Comparison of ENCODE assay signal across 18 mouse cellular contexts in the genomic region with DNA sequence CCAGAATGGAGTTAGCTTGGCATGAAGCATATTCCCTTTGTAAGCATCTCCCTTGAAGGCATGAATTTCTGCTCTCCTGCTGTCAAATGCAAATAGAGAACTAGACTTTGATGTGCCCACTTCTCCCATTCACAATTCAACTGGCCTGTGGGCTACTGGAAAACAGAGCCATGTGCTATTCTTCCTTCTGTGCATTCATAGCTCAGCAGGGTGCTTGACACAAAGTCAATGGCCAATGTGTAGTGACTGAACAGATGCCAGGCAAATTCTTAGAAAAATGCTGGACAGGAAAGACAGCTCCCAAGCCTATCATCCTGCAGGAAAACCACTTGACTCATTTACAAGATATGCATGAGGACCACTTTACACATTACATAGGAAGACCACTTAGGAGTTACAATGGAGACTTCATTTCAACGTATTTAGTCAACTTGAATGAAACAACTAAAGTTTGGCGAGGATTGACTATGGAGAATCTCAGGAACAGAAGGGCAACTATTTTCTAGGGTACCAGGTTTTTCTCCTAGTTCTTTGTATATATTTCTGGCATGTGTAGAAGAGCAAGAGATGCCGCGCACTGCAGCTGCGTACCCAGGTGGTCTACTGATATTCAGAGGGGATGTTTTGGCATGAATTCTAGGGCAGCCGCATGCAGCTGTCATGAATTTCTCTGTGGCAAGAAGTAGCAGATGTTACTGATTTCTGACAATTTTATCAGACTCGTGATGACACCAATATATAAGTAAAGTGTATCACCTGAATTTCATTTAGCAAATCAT.
DNase-seq lines count a peak whose midpoint lies in the region; ATAC-seq lines count a peak whose summit lies in the region.
"Had no signal": no experiment of that assay in that cellular context is flagged by ENCODE, and none has a peak within 500 bp of the region (broad histone marks: within the 10 kb centered on the region; RNA-seq: fewer than 3 reads in every experiment).

No protein-coding gene starts in this region.

- H3K4me1 ChIP-seq in forebrain, embryonic 11.5 days (replicated peaks; ENCODE audit: control insufficient read depth, insufficient read depth, low read length): no peaks in the 10 kb centered on the region
- H3K4me1 ChIP-seq in forebrain, embryonic 12.5 days: no peaks in the 10 kb centered on the region
- H3K4me1 ChIP-seq in midbrain, embryonic 12.5 days: no peaks in the 10 kb centered on the region
- H3K4me1 ChIP-seq in midbrain, embryonic 15.5 days: no peaks in the 10 kb centered on the region
- H3K4me1 ChIP-seq: embryonic facial prominence, embryonic 12.5 days; heart, embryonic 10.5 days; limb, embryonic 13.5 days had no signal

- no peak overlapping the region for H3K27ac ChIP-seq in forebrain, embryonic 11.5 days (ENCODE audit: low read depth, low read length)
- H3K27ac ChIP-seq in forebrain, embryonic 12.5 days: no peak overlapping the region
- H3K27ac ChIP-seq in midbrain, embryonic 12.5 days (replicated peaks): no peak overlapping the region
- no peak overlapping the region for H3K27ac ChIP-seq in midbrain, embryonic 15.5 days
- H3K27ac ChIP-seq: embryonic facial prominence, embryonic 12.5 days; heart, embryonic 10.5 days; limb, embryonic 13.5 days had no signal

- ATAC-seq in forebrain, embryonic 11.5 days (replicated peaks; ENCODE audit: low FRiP score): peak; percentile 21; the same call in 1 of the 2 replicates
- ATAC-seq in forebrain, embryonic 12.5 days (ENCODE audit: low FRiP score): no peak
- ATAC-seq in midbrain, embryonic 12.5 days (ENCODE audit: low FRiP score, low read depth): peak; percentile 23; the same call in 1 of the 2 replicates
- ATAC-seq in midbrain, embryonic 15.5 days (replicated peaks): no peak; the same call in 1 of the 2 replicates
- ATAC-seq in cerebellum, adult (ENCODE audit: insufficient number of reproducible peaks, low FRiP score, low TSS enrichment): peak; percentile 89
- ATAC-seq: liver, postnatal 0 days had no signal

- intact Hi-C loops in heart, postnatal 36 days (cut with DNase I): no loop called here

- 83% methylated on average over 7 of the region's 7 CpGs for WGBS in forebrain, embryonic 11.5 days
- 75% methylated on average over 7 of the region's 7 CpGs for WGBS in forebrain, embryonic 12.5 days
- 89% methylated on average over 7 of the region's 7 CpGs for WGBS in midbrain, embryonic 12.5 days
- 83% methylated on average over 7 of the region's 7 CpGs for WGBS in midbrain, embryonic 15.5 days

- no peaks in the 10 kb centered on the region for H3K9me3 ChIP-seq in forebrain, embryonic 11.5 days (ENCODE audit: control insufficient read depth, low read length)
- H3K9me3 ChIP-seq in forebrain, embryonic 12.5 days: no peaks in the 10 kb centered on the region
- H3K9me3 ChIP-seq in midbrain, embryonic 12.5 days: no peaks in the 10 kb centered on the region
- no peaks in the 10 kb centered on the region for H3K9me3 ChIP-seq in midbrain, embryonic 15.5 days
- H3K9me3 ChIP-seq: embryonic facial prominence, embryonic 12.5 days; heart, embryonic 10.5 days; limb, embryonic 13.5 days had no signal

- DNase-seq in forebrain, embryonic 11.5 days (ENCODE audit: low spot score): no peak
- peak; percentile 65 to 78 for DNase-seq in cerebellum, postnatal 25 days
- no peak for DNase-seq in heart, postnatal 36 days
- no peak for DNase-seq in thymus, postnatal 0 days (ENCODE audit: low spot score)
- DNase-seq: adrenal gland, adult 2 months; gastrocnemius, postnatal 10 days; kidney, adult 11 months; kidney, postnatal 25 days; liver, postnatal 0 days; lung, postnatal 36 days; right cerebral cortex, postnatal 4 days had no signal

- H3K4me3 ChIP-seq in forebrain, embryonic 11.5 days (ENCODE audit: low read depth, low read length): no peak overlapping the region
- H3K4me3 ChIP-seq in forebrain, embryonic 12.5 days (replicated peaks): no peak overlapping the region
- H3K4me3 ChIP-seq in midbrain, embryonic 12.5 days: no peak overlapping the region
- no peak overlapping the region for H3K4me3 ChIP-seq in midbrain, embryonic 15.5 days
- H3K4me3 ChIP-seq: embryonic facial prominence, embryonic 12.5 days; heart, embryonic 10.5 days; limb, embryonic 13.5 days had no signal

- H3K36me3 ChIP-seq in forebrain, embryonic 11.5 days (ENCODE audit: control insufficient read depth, insufficient read depth, low read length): no peaks in the 10 kb centered on the region
- H3K36me3 ChIP-seq in forebrain, embryonic 12.5 days (replicated peaks): no peaks in the 10 kb centered on the region
- H3K36me3 ChIP-seq in midbrain, embryonic 12.5 days: no peaks in the 10 kb centered on the region
- no peaks in the 10 kb centered on the region for H3K36me3 ChIP-seq in midbrain, embryonic 15.5 days (replicated peaks)
- H3K36me3 ChIP-seq: embryonic facial prominence, embryonic 12.5 days; heart, embryonic 10.5 days; limb, embryonic 13.5 days had no signal

- H3K4me2 ChIP-seq in forebrain, embryonic 11.5 days (ENCODE audit: low read depth, low read length, severe bottlenecking): no peak overlapping the region
- no peak overlapping the region for H3K4me2 ChIP-seq in forebrain, embryonic 12.5 days
- no peak overlapping the region for H3K4me2 ChIP-seq in midbrain, embryonic 12.5 days (replicated peaks)
- H3K4me2 ChIP-seq in midbrain, embryonic 15.5 days: no peak overlapping the region
- H3K4me2 ChIP-seq: embryonic facial prominence, embryonic 12.5 days; limb, embryonic 13.5 days had no signal

- no peak overlapping the region for H3K9ac ChIP-seq in forebrain, embryonic 11.5 days (ENCODE audit: low read length)
- H3K9ac ChIP-seq in forebrain, embryonic 12.5 days: no peak overlapping the region
- no peak overlapping the region for H3K9ac ChIP-seq in midbrain, embryonic 12.5 days (replicated peaks)
- no peak overlapping the region for H3K9ac ChIP-seq in midbrain, embryonic 15.5 days
- H3K9ac ChIP-seq: embryonic facial prominence, embryonic 12.5 days; limb, embryonic 13.5 days; liver, postnatal 0 days had no signal

- H3K27me3 ChIP-seq in forebrain, embryonic 11.5 days (ENCODE audit: control insufficient read depth, insufficient read depth, low read length): no peaks in the 10 kb centered on the region
- H3K27me3 ChIP-seq in forebrain, embryonic 12.5 days: no peaks in the 10 kb centered on the region
- H3K27me3 ChIP-seq in midbrain, embryonic 12.5 days: no peaks in the 10 kb centered on the region
- no peaks in the 10 kb centered on the region for H3K27me3 ChIP-seq in midbrain, embryonic 15.5 days (replicated peaks)
- H3K27me3 ChIP-seq: embryonic facial prominence, embryonic 12.5 days; limb, embryonic 13.5 days had no signal

Comparison
In these comparisons a context has a peak if more than half of its experiments do, and no peak if none do; other contexts are left out.
1. ATAC-seq: peak in forebrain, embryonic 11.5 days (single experiment), midbrain, embryonic 12.5 days (single experiment) and cerebellum, adult (single experiment); none in forebrain, embryonic 12.5 days (single experiment) and midbrain, embryonic 15.5 days (single experiment).
2. DNase-seq: peak in cerebellum, postnatal 25 days (2 of 2); none in forebrain, embryonic 11.5 days (single experiment), heart, postnatal 36 days (0 of 2) and thymus, postnatal 0 days (single experiment).